Mouse (Mus musculus): ENCODE measurements around the gene Polr2g. TPM values are rescaled to one million over a fixed set of nuclear protein-coding genes. Genes with fewer than 3 reads are reported as not detected.

The Polr2g gene
- polyA plus RNA-seq, 1 experiment: 93.9 TPM

GRCm38 (mm10) chr19:8763276-8763675, 35.1 kb downstream of the Polr2g start:
- no peak overlapping the region for H3K27ac ChIP-seq (ENCODE audit: insufficient read depth, low read length)
- no peak for TF ChIP-seq POLR2A (IDR thresholded peaks at IDR 0.05; ENCODE audit: low read depth, low read length)
- TF ChIP-seq CTCF (IDR thresholded peaks at IDR 0.05; ENCODE audit: borderline replicate concordance, insufficient read depth, low read length): no peak
- H3K4me3 ChIP-seq (ENCODE audit: insufficient read depth, low read length): no peak overlapping the region
- H3K4me1 ChIP-seq (ENCODE audit: control insufficient read depth, insufficient read depth, low read length): 0 out of 2 replicates have a peak, but pooled peaks cover 2% of the 10 kb centered on the region

GRCm38 (mm10) chr19:8760757-8761156, 37.6 kb downstream of the Polr2g start:
- no peak overlapping the region for H3K4me3 ChIP-seq (ENCODE audit: insufficient read depth, low read length)
- H3K4me1 ChIP-seq (ENCODE audit: control insufficient read depth, insufficient read depth, low read length): 0 out of 2 replicates have a peak, but pooled peaks cover 2% of the 10 kb centered on the region
- TF ChIP-seq POLR2A (IDR thresholded peaks at IDR 0.05; ENCODE audit: low read depth, low read length): no peak
- TF ChIP-seq CTCF (IDR thresholded peaks at IDR 0.05; ENCODE audit: borderline replicate concordance, insufficient read depth, low read length): no peak
- no peak overlapping the region for H3K27ac ChIP-seq (ENCODE audit: insufficient read depth, low read length)

GRCm38 (mm10) chr19:8758899-8759298, 39.5 kb downstream of the Polr2g start:
- H3K4me1 ChIP-seq (ENCODE audit: control insufficient read depth, insufficient read depth, low read length): peaks cover 9% of the 10 kb centered on the region; the same call in 1 of the 2 replicates
- TF ChIP-seq POLR2A (IDR thresholded peaks at IDR 0.05; ENCODE audit: low read depth, low read length): no peak
- TF ChIP-seq CTCF (IDR thresholded peaks at IDR 0.05; ENCODE audit: borderline replicate concordance, insufficient read depth, low read length): no peak
- H3K27ac ChIP-seq (ENCODE audit: insufficient read depth, low read length): no peak overlapping the region
- H3K4me3 ChIP-seq (ENCODE audit: insufficient read depth, low read length): peak overlapping the region; percentile 44; the same call in 1 of the 2 replicates

- peak overlapping the region; percentile 10; the same call in 1 of the 2 replicates for H3K27ac ChIP-seq (ENCODE audit: insufficient read depth, low read length)
- H3K4me3 ChIP-seq (ENCODE audit: insufficient read depth, low read length): peak overlapping the region; percentile 99
- no peak for TF ChIP-seq POLR2A (IDR thresholded peaks at IDR 0.05; ENCODE audit: low read depth, low read length)
- no peak for TF ChIP-seq CTCF (IDR thresholded peaks at IDR 0.05; ENCODE audit: borderline replicate concordance, insufficient read depth, low read length)
- peaks cover 9% of the 10 kb centered on the region; the same call in 1 of the 2 replicates for H3K4me1 ChIP-seq (ENCODE audit: control insufficient read depth, insufficient read depth, low read length)
Measured at GRCm38 (mm10) chr19:8757471-8757998, 40.8 kb downstream of the Polr2g start.

- peak; percentile 94 for TF ChIP-seq POLR2A (IDR thresholded peaks at IDR 0.05; ENCODE audit: low read depth, low read length)
- no peak for TF ChIP-seq CTCF (IDR thresholded peaks at IDR 0.05; ENCODE audit: borderline replicate concordance, insufficient read depth, low read length)
- peak within 1 kb of the TSS; percentile 87 for H3K27ac ChIP-seq (ENCODE audit: insufficient read depth, low read length)
- peaks cover 9% of the 10 kb centered on the region; the same call in 1 of the 2 replicates for H3K4me1 ChIP-seq (ENCODE audit: control insufficient read depth, insufficient read depth, low read length)
- H3K4me3 ChIP-seq (ENCODE audit: insufficient read depth, low read length): peak within 1 kb of the TSS; percentile 99
Measured at GRCm38 (mm10) chr19:8756635-8757387, 41.6 kb downstream of the Polr2g start, which contains the start of gene Nxf1. TSS of gene Nxf1 (plus strand) at chr19:8757073.

- Histone ChIP-seq H3K4me3 (ENCODE audit: insufficient read depth, low read length) (no peak overlapping the region), H3K4me1 (ENCODE audit: control insufficient read depth, insufficient read depth, low read length) (peaks cover 9% of the 10 kb centered on the region; the same call in 1 of the 2 replicates), H3K27ac (ENCODE audit: insufficient read depth, low read length) (no peak overlapping the region)
- TF ChIP-seq POLR2A (IDR thresholded peaks at IDR 0.05; ENCODE audit: low read depth, low read length): no peak
Measured at GRCm38 (mm10) chr19:8755652-8756051, 42.7 kb downstream of the Polr2g start.

GRCm38 (mm10) chr19:8747368-8747767, 51.0 kb downstream of the Polr2g start:
- Histone ChIP-seq H3K4me3 (ENCODE audit: insufficient read depth, low read length) (no peak overlapping the region), H3K27ac (ENCODE audit: insufficient read depth, low read length) (no peak overlapping the region), H3K4me1 (ENCODE audit: control insufficient read depth, insufficient read depth, low read length) (peaks cover 6% of the 10 kb centered on the region; the same call in 1 of the 2 replicates)
- no peak for TF ChIP-seq CTCF (IDR thresholded peaks at IDR 0.05; ENCODE audit: borderline replicate concordance, insufficient read depth, low read length)
- TF ChIP-seq POLR2A (IDR thresholded peaks at IDR 0.05; ENCODE audit: low read depth, low read length): no peak

GRCm38 (mm10) chr19:8745382-8745781, 53.0 kb downstream of the Polr2g start:
- Histone ChIP-seq H3K4me3 (ENCODE audit: insufficient read depth, low read length) (no peak overlapping the region), H3K27ac (ENCODE audit: insufficient read depth, low read length) (no peak overlapping the region), H3K4me1 (ENCODE audit: control insufficient read depth, insufficient read depth, low read length) (peaks cover 6% of the 10 kb centered on the region; the same call in 1 of the 2 replicates)
- TF ChIP-seq POLR2A (IDR thresholded peaks at IDR 0.05; ENCODE audit: low read depth, low read length): no peak
- no peak for TF ChIP-seq CTCF (IDR thresholded peaks at IDR 0.05; ENCODE audit: borderline replicate concordance, insufficient read depth, low read length)

Other genes with a start within 250 kb of the Polr2g start
- not detected in 2 replicates for gene Slc22a8, start 207.3 kb downstream of the Polr2g start, polyA plus RNA-seq (2011; ENCODE audit: insufficient read length, low read depth, missing spikeins)
- gene Slc22a6, start 180.5 kb downstream of the Polr2g start, polyA plus RNA-seq (2011; ENCODE audit: insufficient read length, low read depth, missing spikeins): not detected in 2 replicates
- not detected in 2 replicates for gene Chrm1, start 134.8 kb downstream of the Polr2g start, polyA plus RNA-seq (2011; ENCODE audit: insufficient read length, low read depth, missing spikeins)
- gene Slc3a2, start 75.2 kb downstream of the Polr2g start, polyA plus RNA-seq (2011; ENCODE audit: insufficient read length, low read depth, missing spikeins): 203 and 309 TPM in 2 replicates
- gene Wdr74, start 62.8 kb downstream of the Polr2g start, polyA plus RNA-seq (2011; ENCODE audit: insufficient read length, low read depth, missing spikeins): 46.5 and 52.3 TPM in 2 replicates
- not detected in 2 replicates for gene 1700092M07Rik, start 57.9 kb downstream of the Polr2g start, polyA plus RNA-seq (2011; ENCODE audit: insufficient read length, low read depth, missing spikeins)
- 97.6 and 114 TPM in 2 replicates for gene Stx5a, start 57.2 kb downstream of the Polr2g start, polyA plus RNA-seq (2011; ENCODE audit: insufficient read length, low read depth, missing spikeins)
- 172 and 183 TPM in 2 replicates for gene Nxf1, start 41.5 kb downstream of the Polr2g start, polyA plus RNA-seq (2011; ENCODE audit: insufficient read length, low read depth, missing spikeins)
- gene Tmem223, start 27.6 kb downstream of the Polr2g start, polyA plus RNA-seq (2011; ENCODE audit: insufficient read length, low read depth, missing spikeins): 34.7 and 36.7 TPM in 2 replicates
- 41.7 and 49.2 TPM in 2 replicates for gene Tmem179b, start 24.1 kb downstream of the Polr2g start, polyA plus RNA-seq (2011; ENCODE audit: insufficient read length, low read depth, missing spikeins)
- gene Taf6l, start 12.2 kb downstream of the Polr2g start, polyA plus RNA-seq (2011; ENCODE audit: insufficient read length, low read depth, missing spikeins): 15.7 and 22.7 TPM in 2 replicates
- gene Zbtb3, start 4.0 kb upstream of the Polr2g start, polyA plus RNA-seq (2011; ENCODE audit: insufficient read length, low read depth, missing spikeins): 1.4 and 2.0 TPM in 2 replicates
- 52.8 and 68.7 TPM in 2 replicates for gene Ttc9c, start 20.8 kb upstream of the Polr2g start, polyA plus RNA-seq (2011; ENCODE audit: insufficient read length, low read depth, missing spikeins)
- 78.5 and 98.7 TPM in 2 replicates for gene Hnrnpul2, start 21.4 kb upstream of the Polr2g start, polyA plus RNA-seq (2011; ENCODE audit: insufficient read length, low read depth, missing spikeins)
- 43.8 and 73.0 TPM in 2 replicates for gene AC129217.1, start 31.2 kb upstream of the Polr2g start, polyA plus RNA-seq (2011; ENCODE audit: insufficient read length, low read depth, missing spikeins)
- gene Bscl2, start 38.9 kb upstream of the Polr2g start, polyA plus RNA-seq (2011; ENCODE audit: insufficient read length, low read depth, missing spikeins): 41.2 and 50.0 TPM in 2 replicates
- not detected in 2 replicates for gene Gng3, start 40.6 kb upstream of the Polr2g start, polyA plus RNA-seq (2011; ENCODE audit: insufficient read length, low read depth, missing spikeins)
- 5.9 and 9.0 TPM in 2 replicates for gene Lrrn4cl, start 52.2 kb upstream of the Polr2g start, polyA plus RNA-seq (2011; ENCODE audit: insufficient read length, low read depth, missing spikeins)
- 104 and 112 TPM in 2 replicates for gene Ubxn1, start 72.9 kb upstream of the Polr2g start, polyA plus RNA-seq (2011; ENCODE audit: insufficient read length, low read depth, missing spikeins)
- 16.3 and 22.3 TPM in 2 replicates for gene Uqcc3, start 82.3 kb upstream of the Polr2g start, polyA plus RNA-seq (2011; ENCODE audit: insufficient read length, low read depth, missing spikeins)
- 11.7 and 28.6 TPM in 2 replicates for gene Lbhd1, start 85.2 kb upstream of the Polr2g start, polyA plus RNA-seq (2011; ENCODE audit: insufficient read length, low read depth, missing spikeins)
- not detected in 2 replicates for gene Gm49403, start 85.4 kb upstream of the Polr2g start, polyA plus RNA-seq (2011; ENCODE audit: insufficient read length, low read depth, missing spikeins)
- gene 1810009A15Rik, start 90.3 kb upstream of the Polr2g start, polyA plus RNA-seq (2011; ENCODE audit: insufficient read length, low read depth, missing spikeins): 61.7 and 68.8 TPM in 2 replicates
- gene Gm49416, start 90.3 kb upstream of the Polr2g start, polyA plus RNA-seq (2011; ENCODE audit: insufficient read length, low read depth, missing spikeins): 16.8 and 18.4 TPM in 2 replicates
- 20.2 and 23.1 TPM in 2 replicates for gene Ints5, start 94.4 kb upstream of the Polr2g start, polyA plus RNA-seq (2011; ENCODE audit: insufficient read length, low read depth, missing spikeins)
- 176 and 190 TPM in 2 replicates for gene Ganab, start 99.5 kb upstream of the Polr2g start, polyA plus RNA-seq (2011; ENCODE audit: insufficient read length, low read depth, missing spikeins)
- 26.7 and 28.9 TPM in 2 replicates for gene B3gat3, start 121.8 kb upstream of the Polr2g start, polyA plus RNA-seq (2011; ENCODE audit: insufficient read length, low read depth, missing spikeins)
- 2.7 and 3.5 TPM in 2 replicates for gene Rom1, start 130.8 kb upstream of the Polr2g start, polyA plus RNA-seq (2011; ENCODE audit: insufficient read length, low read depth, missing spikeins)
- 26.2 and 28.2 TPM in 2 replicates for gene Eml3, start 131.0 kb upstream of the Polr2g start, polyA plus RNA-seq (2011; ENCODE audit: insufficient read length, low read depth, missing spikeins)
- 101 and 102 TPM in 2 replicates for gene Mta2, start 143.3 kb upstream of the Polr2g start, polyA plus RNA-seq (2011; ENCODE audit: insufficient read length, low read depth, missing spikeins)
- gene Tut1, start 155.3 kb upstream of the Polr2g start, polyA plus RNA-seq (2011; ENCODE audit: insufficient read length, low read depth, missing spikeins): 16.8 and 19.7 TPM in 2 replicates
- gene Eef1g, start 168.5 kb upstream of the Polr2g start, polyA plus RNA-seq (2011; ENCODE audit: insufficient read length, low read depth, missing spikeins): 882 and 905 TPM in 2 replicates
- gene Ahnak, start 190.7 kb upstream of the Polr2g start, polyA plus RNA-seq (2011; ENCODE audit: insufficient read length, low read depth, missing spikeins): 559 and 687 TPM in 2 replicates